Mouse (Mus musculus): ENCODE measurements around the gene Ppm1a.

DNA sequence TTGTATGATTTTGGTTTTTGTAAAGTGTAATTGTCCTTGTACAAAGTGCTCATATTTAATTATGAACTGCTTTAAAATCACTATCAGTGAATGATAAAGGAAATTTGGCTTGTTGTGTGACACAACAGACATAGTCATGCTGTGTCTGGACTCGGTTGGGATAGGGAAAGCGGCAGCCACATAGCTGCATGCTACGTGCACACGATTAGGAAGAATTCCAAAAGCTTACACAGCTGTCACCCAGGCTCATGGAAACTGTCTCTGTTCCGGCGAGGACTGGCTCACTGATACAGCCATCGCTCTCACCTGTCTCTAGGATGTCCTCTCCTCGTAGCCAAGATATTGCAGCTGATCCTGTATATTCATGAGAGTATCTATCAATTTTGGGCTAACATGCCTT, 36.7 kb downstream of the Ppm1a start:
- no peak for TF ChIP-seq POLR2A (IDR thresholded peaks at IDR 0.05; ENCODE audit: borderline replicate concordance, extremely low read depth, insufficient read depth, insufficient read length, poor library complexity, severe bottlenecking)
- TF ChIP-seq CTCF (IDR thresholded peaks at IDR 0.05; ENCODE audit: borderline replicate concordance, extremely low read depth, insufficient read depth, insufficient read length), result no peak
